Mouse (Mus musculus): ENCODE measurements around the gene Wnt10a.

Gene Wnt10a

DNA sequence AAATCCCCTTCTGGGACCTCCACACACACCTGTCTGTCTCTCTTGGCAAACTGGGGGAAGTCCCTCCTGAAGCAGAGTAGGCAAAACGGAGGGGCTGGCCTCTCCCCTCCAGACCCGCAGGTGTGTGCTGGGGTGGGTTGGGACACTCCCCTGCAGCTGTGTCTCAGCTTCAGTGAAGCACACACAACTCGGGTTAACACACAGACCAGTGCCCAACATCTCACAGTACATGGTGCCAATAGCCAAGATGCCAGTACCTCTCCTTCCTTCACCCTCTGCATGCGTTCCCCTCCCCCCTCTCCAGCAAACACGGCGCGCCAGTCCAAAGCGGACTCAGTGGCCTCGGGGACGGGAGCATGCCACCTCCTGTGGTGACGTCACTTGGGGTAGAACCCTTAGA, at the start of gene Wnt10a:
TSS of gene Wnt10a (plus strand) at position 268 of the 400 bp plus-strand sequence.
- no peak for DNase-seq

DNA sequence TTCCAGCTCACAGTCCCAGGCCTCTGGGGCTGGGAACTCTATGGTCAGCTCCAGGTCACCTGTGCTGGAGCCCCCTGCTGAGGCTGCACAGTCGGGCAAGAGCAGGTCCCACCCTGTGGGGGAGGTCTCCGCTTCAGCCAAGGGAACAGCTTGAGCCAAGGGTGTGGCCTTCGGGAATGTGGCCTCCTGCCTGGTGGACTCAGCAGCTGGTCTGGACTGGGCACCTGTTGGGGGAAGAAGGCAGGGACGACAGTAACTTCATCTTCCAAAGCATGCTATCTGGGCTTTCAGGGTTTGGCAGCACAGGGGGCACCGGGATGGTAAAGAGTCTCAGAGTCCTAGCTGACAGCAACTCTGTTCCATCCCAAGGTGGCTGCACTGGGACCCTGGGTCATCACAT, 44.0 kb upstream of the Wnt10a start:
- DNase-seq = no peak

GRCm38 (mm10) chr1:74748643-74749271, 42.6 kb upstream of the Wnt10a start, which contains the start of gene Prkag3:
TSS of gene Prkag3 (minus strand) at chr1:74749221.
- no peak for DNase-seq

- DNase-seq = no peak
Measured at GRCm38 (mm10) chr1:74749301-74749700, 42.0 kb upstream of the Wnt10a start.

DNA sequence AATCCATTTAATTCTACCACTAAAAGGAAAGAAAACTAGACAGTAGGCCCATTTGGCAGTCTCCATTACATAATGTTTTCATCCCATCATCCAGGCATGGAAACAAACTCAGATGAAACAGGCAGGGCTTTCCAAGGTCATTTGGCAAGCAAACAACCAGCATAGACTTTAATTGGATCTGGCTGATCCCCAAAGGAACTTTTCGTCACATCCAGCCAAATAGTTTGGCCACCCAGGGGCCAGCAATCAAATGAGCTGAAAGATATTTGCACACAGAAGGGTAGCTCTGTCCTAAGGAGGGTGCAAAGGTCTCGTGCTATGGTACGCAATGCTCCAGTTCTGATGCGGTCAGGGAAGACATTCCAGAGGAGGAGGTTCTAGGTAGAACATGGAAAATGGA, 40.6 kb upstream of the Wnt10a start:
- DNase-seq = no peak

- no peak for DNase-seq
Measured at GRCm38 (mm10) chr1:74752150-74752549, 39.2 kb upstream of the Wnt10a start.

DNA sequence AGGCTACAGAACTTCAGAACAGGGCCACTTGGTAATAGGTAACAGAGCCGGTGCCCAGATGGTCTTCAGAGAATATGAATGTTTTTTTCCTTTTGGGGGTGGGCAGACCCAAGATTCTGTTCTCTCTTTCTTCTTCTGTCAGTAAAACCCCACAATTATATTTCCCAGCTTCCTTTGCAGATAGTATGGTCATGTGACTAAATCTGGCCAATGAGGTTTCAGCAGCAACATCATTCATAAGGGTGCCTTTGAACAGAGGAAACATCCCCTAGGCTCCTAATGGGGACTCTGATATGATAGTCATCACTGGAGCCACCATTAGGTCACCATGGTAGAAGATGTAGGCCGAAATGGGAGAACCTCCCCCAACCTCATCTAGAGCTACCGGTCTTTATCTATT, 38.5 kb upstream of the Wnt10a start:
- no peak for DNase-seq

DNA sequence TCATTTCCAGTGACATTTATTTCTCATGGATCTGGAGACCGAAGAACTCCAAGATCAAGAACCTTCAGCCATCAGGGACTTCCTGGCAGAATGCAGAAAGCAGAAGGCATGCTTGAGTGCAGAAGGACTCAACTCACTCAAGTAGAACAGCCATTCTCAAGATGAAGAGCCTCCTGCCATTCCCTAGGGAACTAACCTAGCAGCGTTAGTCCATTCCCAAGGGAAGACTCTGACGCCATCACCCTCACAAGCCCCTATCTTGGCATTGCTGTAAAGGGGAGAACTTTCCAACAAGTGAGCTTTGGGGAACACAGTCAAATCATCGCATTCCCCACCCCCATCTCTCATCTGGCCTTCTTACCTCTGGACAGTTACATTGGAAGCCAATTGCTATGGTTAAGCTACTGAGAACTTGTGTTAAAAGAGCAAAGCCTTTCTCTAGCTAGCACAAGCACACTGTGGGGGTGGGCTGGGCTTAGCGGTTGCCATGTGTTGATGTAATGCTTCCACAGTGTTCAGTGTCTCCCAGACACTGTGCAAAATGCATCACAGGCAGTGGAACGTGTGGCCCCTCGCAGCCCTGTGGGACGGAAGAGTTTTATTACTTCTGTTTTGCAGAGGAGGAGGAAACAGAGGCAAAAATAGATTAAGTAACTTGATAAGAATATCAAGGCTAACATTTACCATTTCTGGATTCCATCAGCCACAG, 37.9 kb upstream of the Wnt10a start:
- no peak for DNase-seq

DNA sequence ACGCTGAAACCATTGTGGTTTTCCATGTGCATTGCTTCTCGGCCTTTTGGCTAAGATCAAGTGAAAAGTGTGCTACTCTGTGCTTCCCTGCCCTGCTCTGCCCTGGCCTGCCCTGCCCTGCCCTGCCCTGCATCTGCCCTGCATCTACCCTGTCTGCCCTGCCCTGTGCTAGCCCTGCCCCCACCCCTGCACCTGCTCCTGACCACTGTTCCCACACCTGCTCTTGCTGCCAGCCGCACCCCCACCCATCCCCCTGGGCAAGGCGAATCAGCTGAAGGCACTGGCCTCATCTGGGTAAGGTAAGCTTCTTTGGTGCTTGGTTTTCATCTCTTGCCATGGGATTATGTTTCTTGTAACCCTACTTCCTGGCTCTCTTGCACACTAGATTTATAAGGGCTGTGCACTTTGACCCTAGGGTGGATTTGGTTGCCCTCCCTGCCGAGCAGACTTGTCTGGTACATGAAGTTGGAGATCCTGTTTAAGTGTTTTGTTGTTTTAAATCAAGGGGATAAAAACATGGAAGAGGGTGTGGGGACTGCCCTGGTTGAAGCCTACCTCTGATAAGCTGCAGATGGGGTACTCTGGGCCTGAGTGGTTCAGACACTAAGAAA, 37.0 kb upstream of the Wnt10a start:
- DNase-seq = no peak

- no peak for DNase-seq
Measured at GRCm38 (mm10) chr1:74759773-74760172, 31.5 kb upstream of the Wnt10a start.

DNA sequence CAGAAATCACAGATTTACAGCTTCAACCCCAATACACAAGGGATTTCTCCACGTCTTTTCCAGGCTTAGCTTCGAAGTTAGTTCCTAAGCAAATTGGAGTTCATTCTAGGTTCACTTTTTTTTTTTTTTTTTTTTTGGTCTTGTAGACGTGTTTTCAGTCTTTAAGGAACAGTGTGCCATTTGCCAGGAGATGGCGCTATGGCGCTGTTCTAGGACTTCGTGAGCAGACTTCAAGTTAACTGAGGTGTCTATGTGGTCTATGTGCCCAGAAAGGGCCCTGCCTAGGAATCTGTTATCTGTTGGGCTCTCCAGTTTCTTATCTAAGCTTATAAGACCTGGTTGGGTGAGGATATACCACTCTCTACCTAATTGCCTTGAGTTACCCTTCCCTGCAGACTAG, 28.2 kb upstream of the Wnt10a start:
- no peak for DNase-seq

DNA sequence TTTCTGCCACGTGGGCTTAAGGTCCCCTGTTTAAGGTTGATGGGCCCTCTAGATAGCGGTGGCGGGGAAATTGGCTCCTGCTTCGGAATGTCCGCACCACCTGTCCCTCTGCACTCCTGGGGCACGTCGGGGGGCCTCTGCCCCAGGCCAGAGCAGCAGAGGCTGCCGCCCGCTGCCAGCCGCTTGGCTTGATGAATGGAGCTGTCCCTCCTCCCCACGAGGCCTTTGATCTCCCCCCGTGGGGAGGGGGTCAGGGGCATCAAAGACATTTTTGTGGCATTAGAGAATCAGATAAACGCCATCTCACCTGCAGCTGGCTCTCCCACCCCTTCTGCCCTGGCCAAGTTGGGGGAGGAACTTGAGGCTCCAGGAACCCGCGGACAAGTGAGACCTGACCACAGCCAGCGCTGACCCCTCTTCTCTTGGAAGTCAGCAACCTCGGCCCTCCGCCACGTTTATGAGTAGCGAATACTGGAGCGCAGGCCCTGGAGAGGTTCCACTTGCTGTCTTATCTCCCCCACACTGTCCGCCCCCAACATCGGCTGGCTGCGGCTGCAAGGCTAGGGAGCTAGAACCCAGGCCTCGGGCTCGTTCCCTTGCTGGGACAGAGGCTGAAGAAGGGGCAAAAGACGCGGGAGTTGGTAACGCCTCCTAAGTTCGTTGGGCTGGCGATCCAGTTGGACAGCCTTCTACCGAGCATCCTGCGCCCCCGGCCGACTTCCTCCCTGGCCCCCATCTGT, 20.4 kb upstream of the Wnt10a start:
- no peak for DNase-seq

DNA sequence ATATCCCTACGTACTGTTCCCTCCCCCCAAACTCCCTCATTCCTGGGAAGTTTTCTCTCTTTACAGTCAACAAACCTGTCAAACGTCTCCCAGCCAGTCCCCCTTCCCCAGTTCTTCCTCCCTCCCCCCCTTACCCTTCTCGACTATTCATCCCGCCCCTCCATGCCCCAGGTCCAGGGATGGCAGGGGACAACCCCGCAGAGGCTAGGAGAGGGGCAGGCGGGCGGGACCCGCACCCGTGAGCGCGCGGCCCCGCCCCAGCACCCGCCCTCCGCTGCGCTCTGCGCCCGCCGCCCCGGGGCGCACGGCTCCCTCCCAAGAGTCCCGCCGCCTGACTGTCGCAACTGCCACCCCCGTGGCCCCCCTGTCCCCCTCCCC, 19.9 kb upstream of the Wnt10a start:
- no peak for DNase-seq

DNA sequence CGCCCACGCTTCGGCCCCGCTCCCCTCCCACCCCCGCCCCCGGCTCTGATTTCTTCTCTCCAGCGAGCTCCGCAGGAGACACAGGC, 19.6 kb upstream of the Wnt10a start, which contains the start of gene Wnt6:
TSS of gene Wnt6 (plus strand) at position 48 of the 86 bp plus-strand sequence.
- DNase-seq = no peak

GRCm38 (mm10) chr1:74771931-74772620, 19.2 kb upstream of the Wnt10a start:
- DNase-seq = no peak

DNA sequence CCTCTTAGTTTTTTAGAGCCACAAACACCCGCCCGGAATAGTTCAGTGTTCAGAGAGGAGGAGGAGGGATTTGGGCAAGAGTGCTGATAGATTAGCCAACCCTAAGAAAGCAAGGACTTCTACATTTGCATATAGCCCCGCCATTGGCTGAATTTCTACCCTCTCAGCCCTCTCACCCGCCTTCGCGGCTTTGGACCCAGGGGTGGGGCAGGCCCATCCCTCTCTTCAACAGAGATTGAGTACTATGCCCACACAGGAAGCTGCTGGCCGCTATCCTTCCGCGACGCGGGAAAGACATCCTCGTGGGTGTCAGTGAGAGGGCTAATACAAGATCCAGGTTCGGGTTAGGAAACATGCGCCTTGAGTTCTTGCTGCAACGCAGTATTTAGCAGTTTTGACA, 18.2 kb upstream of the Wnt10a start:
- DNase-seq = peak; percentile 31

GRCm38 (mm10) chr1:74774062-74774461, 17.3 kb upstream of the Wnt10a start:
- no peak for DNase-seq

DNA sequence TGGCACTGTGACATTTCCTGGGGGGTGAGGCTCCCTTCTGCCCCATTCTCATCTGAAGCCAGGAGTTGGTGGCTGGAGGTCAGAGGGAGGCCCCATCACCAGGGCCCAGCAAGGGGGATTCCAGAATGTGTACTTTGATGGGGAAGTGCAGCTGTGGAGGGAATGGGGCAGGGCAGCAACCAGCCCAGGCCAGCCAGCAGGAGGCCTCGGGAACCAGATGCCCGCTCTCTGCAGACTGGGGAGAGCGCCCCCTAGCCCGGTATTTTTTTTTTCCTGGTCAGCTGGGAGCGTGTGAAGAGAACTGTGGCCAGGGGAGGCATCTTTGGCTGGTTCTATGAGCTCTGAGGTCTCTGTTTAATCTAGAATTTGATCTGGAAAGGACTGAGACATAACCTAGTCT, 15.5 kb upstream of the Wnt10a start:
- peak; percentile 29 for DNase-seq

DNA sequence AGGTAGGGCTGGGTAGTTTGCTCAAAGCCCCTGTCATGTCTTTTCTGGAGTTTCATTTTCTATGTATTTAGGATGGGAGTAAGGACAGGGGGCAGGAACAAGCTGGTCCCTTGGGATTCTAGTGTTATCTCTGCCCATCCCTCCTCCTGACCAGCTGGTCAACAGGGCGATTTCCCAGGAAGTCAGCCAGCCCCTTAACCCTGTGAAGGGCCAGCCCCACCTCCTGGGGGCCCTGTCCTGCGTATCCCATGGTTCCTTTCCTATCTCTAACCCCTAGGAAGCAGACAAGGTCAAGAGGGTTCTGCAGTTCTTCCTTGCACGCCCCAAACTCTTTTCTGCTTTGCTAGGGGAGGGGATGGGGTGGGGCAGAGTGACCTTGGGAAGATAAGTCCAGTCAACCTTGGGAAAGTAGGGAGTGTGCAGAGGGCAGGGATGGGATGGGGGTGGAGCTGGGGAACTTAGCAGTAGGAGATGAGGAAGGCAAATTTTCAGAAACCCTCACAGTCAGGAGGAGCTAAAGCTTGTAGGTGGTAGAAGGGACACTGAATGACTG, 12.3 kb upstream of the Wnt10a start:
- DNase-seq = no peak

- DNase-seq = no peak
Measured at GRCm38 (mm10) chr1:74782045-74782444, 9.3 kb upstream of the Wnt10a start.

DNA sequence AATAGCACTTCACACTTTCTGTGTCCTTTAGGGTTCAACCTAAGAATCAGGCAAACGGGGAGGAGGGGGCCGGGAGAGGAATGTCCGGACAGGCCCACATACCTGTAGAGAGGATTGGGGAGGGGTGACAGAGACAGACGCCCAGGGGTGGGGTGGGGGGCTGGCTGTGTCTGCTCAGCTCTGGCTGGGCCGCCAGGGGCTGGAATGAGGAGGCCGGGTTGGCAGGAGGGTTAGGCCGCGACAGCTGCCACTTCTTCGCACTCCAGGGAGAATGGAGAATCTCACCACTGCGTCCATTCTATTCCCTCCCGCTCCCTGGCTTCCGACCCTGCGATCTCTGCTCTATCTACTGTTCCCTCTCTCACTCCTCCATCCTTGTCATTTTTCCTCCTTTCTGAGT, 7.8 kb upstream of the Wnt10a start:
- DNase-seq = no peak

- DNase-seq = no peak
Measured at GRCm38 (mm10) chr1:74784041-74784759, 7.1 kb upstream of the Wnt10a start.

GRCm38 (mm10) chr1:74787846-74788245, 3.5 kb upstream of the Wnt10a start:
- DNase-seq = peak; percentile 55

All from cerebellum, adult 11-12 months (tissue).